Mouse (Mus musculus) embryo, embryonic 11.5 days (tissue): ENCODE results near the gene Cep70.

Experiments used
- DNase-seq: peaks from one replicate; pipeline ENCODE4 v3.0.0-alpha.2; 2012; ENCODE audit warnings: low read depth, low spot score

Cep70 gene

DNA sequence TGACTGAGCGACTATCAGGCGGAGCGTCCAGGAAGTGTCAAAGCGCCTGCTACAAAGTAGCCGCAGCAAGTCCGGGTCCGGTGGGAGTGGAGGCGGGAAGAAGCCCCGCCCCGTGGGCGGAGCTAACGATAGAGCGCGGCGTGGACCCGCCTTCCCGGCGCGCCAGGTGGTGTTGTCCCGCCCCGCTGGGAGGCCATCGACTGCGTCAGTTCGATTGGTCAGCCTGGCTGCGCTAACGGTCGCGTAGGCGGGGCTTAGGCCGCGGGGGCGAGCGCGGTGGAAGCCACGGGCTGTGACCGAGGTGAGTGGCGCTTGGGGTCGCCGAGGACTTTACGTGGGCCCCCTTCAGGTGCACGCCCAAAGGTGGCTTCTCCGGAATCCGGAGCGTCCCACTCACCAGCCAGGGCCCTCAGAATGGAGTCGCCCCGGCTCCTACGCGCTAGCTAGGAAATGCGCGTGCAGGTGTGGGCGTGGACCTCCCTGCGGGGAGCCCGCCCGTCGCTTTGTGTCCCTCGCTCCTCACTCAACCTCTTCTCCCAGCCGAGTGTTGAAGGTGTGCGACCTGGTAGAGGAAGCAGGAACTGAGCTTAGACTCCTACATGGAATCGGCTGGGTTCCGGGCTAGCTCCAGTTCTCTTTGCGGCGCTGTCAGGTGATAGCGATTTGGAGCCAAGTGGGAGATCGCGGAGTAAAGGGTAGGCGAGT is at the start of gene Cep70:
TSS of gene Cep70 (plus strand) at position 178 of the 705 bp plus-strand sequence.
- peak; percentile 92 for DNase-seq

DNA sequence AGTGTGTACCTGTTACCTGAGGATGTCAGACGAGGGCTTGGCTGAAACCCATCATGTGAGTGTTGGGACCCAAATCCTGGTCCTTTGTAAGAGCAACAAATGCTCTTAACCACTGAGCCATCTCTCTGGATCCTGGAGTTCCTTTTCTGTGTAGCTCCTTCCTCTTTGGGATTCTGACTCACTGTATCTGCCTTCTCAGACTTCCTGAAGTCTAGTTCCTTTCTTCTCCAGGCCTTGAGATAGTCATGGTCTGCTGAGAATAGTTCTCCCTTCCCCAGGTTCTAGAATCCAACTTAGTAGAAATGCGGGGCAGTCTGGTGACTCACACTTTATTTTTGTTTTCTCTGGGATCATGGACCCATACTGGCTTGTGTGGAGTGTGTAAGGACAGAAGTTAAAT is 30.5 kb upstream of the Cep70 start:
- DNase-seq, result no peak

DNA sequence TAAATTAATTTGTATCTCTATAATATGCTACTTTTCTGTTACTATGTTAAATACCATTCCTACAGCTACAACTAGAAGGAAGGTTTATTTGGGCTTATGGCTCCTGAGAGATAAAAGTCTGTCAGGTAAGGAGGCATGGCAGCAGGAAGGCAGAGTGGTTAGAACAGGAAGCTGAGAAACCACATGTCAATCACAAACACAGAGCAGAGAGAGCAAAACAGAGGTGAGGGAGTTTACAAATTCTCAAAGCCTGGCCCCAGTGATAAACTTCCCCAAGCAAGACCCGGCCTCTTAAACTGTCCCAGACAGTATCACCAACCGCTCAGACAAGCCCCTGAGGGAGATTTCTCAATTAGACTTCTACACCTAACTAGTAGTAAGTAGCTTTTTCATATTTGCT is 27.0 kb upstream of the Cep70 start:
- DNase-seq, result no peak

DNA sequence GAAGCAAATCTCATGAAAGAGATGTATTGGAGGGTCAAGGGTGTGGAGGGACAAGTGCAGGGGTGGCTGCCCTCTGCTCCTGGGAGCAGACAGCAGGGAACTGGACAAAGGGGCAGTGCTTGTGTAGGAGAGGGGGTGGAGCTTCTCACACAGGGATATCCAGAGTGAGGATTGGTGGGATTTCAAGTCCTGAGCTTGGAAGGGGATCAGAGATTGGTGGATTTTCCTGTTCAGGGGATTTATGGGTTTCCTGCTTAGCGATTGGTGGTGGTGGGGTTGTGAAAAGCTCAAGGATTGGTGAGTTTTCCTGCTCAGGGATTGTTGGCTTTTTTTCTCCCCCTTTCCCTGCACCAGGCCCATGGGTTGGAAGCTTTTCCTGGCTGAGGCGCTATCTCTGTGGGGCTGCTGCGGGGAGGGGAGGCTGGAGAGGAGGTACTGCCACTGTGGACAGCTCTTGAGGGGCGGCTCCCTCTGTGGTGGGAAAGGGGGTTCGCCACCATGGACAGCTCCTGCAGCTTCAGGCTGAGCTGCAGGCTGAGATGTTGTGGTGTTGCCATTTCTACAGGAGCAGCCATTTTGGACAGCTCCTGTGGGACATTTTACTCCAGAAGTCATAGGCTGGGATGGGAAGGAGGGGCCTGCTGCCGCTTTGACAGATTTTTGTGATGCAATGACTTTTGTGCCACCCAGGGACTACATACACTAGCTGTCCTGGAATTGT is 25.0 kb upstream of the Cep70 start:
- peak; percentile 69 for DNase-seq

DNA sequence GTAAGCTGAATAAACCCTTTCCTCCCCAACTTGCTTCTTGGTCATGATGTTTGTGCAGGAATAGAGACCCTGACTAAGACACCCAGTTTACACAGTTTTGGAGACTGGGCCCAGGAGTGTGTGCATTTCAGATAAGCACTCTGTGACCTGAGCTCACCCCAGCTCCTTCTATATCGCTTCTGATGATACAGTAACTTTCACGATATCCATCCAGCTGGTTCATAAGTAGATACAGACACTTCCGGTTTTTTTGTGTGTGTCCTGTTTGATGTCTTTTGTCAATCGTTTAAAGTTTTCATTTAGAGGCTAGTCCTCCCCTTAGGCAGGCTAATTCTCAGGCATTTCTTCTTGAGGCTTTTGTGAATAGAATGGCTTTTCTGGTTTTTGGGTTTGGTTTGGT is 21.5 kb upstream of the Cep70 start:
- DNase-seq, result no peak

DNA sequence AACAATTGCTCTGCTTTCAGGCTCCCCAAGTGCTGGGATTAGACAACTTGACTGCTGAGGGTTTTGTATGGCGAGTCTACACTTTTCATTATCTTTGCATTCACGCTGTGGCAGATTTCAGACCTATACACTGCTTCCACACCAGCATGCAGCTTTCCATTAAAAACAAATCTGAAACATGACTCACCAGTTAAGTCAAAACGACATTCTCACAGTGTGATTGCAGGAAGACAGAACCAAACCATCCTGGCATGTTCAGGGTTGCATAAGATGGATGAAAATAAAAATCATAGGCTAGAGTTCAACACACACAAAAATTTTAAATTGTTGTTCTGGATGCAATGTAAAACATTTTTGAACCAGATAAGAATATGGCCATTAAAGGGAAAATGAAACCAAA is 18.6 kb upstream of the Cep70 start:
- no peak for DNase-seq

DNA sequence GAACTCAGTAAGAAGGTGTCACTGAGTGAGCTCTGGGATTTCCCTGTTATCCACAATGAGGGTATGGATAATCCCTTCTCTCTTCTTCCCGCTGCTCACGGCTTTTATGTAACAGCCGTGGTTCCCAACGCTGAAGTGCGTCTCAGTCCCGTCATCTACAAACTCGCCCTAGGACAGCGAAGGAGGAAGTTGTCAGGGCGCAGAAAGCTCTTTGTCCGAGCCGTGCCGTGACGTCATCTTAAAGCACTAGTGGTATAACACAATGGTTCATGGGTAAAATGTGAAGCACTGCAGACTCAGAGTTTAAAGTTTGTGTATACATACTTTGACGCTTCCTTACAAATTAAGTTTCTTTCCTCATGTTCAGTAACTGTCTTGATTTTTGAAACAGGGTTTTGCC is 13.7 kb upstream of the Cep70 start:
- DNase-seq, result no peak

DNA sequence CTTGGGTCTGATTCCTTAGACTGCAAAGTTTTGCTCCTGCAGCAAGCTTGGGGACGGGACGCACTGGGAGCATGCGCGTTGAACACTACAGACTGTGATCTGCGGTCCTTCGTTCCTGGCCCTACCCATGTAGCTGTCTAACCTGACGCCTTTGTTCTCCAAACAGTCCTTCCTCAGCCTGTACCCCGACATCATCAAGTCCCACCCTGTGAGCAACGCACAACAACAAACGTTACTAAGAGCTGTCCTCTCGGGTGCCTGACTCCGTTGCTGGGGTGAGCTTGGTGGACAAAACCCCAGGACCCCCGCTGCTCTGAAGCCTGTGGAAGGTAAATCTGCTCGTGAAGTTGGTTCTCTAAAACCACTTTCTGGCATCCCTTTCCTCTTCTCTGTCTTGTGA is 6.0 kb upstream of the Cep70 start, which contains the start of gene Faiml:
TSS of gene Faiml (minus strand) at position 101 of the 400 bp plus-strand sequence.
- DNase-seq, result no peak

DNA sequence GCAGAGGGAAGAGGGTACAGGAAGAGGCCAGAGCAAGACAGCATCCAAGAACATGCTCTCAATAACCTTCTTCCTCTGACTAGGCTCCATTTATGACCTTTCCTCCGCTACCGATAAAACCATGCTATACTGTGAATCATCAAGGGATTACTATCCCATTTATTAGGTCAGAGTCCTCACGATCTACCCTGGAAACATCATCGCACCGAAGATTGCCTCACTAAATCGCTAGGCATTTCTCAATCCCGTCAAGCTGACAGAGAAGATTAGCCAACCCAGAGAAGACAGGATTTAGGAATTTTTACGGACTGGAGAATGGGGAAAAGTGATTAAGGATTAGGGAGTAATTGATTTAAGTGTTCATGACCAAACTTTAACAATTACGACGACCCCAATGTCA is 4.9 kb upstream of the Cep70 start:
- no peak for DNase-seq

DNA sequence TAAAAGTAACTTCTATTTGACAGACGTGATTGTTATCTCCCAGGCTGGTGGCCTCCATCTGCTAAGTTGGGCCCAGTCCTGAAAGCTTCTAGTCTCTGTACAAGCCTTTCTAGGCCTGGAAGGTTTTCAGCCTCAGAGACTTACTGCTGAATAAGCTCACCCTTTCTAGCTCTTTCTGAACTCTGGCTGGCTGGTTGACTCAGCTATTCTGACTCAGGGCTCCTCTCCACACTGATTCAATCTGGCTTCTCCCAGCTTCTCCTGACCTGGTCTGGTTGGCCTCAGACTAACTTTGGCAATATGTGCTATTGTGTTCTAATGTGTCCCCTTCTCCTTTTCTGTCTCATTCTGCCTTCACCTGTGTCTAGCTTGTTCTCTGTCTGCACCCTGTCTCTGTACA is 3.9 kb upstream of the Cep70 start:
- no peak for DNase-seq

DNA sequence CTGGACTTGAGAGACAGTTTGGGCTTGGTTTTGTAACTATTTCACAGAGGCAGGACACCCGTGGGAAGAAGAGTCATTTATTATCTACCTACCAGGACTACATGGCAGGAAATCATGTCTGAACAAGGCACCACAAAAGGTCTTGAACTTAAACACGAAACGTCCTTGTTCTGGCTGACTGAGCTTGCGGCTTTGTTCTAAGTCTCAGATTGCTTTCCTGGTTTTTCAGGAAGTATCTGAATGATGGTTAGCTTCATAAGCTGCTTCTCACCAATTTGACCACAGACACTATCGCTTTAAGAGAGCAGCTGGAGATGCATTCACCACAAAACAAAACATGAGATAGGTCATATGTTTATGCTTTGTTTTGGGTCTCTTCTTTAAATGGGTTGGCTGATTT is 2.6 kb upstream of the Cep70 start:
- no peak for DNase-seq

DNA sequence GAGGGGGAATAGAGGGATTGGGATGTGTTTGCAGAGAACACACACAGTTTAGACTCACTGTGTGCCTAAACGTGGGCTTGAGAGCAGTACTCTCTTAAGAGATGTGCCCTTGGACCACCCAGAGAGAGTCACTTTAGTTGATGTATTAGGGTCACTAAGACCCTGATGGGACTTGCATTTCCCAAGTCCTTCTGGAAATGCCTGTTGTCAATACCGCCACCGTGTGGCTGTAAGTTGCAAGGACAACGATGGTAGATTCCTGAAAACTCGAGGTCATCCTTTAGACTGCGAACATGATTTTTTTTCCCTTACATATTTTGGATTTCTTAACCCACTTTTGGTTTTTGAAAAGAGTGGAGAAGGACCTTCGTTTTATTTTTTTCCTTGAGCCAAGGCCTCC is 1.1 kb upstream of the Cep70 start:
- peak; percentile 70 for DNase-seq

DNA sequence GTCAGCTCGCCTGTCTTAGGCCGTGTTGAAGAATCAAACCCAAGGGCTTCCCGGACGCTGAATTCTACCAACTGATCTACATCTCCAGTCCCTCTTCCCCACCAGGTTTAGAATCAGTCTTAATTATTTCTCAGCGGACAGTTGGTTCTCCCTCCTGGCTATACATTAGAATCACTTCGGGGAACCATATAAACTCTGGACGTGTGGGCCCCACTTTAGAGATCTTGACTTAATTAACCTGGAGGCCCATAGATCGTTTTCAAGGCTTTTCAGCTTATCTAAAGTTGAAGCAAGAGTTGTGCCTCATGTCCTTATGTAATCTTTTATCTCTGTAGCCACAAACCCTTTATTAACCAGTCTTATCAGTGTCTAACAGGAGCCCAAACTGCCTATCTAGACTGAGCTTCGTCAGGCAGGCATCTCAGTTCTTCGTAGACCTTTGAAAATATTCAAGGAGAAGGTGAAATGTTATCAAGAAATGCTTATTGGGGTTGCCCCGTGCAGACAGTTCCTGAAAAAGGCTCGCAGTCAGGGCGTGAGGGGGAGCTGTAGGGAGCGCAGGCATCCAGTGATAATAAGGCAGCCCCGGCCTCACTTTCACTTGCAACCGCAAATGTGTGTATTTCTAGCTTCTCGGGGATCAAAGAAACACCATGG is 506 bp upstream of the Cep70 start:
- DNase-seq, result peak; percentile 8

DNA sequence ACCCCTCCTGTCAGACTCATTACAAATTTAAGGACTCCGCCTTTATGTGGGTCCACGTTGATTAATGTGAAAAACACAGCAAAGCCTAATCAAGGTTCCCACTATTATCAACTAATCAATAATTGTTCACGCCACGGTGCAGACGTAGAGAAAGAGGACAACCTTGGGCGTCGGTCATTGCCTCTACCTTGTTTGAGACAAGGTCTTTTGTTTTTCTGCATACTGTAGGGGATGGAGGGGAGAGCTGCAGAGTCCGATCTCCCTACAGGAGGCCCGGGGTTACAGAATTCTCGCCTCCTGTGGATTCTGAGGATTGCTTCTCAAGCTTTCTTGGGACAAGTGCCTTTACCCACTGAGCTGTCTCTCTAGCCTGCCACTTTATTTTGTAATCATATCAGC is 727 bp downstream of the Cep70 start:
- peak; percentile 2 for DNase-seq

DNA sequence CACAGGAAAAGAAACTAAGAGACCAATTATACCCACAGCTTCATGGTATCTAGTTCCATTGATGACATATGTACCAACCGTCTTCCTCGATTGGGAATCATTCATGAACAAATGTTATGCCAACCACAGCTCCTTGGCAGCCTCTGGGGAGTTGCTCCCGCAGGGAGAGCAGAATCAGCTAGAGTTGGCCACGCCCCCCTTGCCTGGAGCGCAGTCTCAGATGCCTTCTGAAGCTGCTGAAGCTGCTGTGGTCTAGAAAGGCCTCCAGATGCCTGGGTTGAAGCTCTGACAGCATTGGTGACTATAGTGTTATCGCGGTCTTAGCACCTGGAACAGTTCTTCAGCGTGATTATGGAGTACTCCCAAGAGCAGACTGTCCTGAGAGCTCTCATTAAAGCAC is 5.1 kb downstream of the Cep70 start:
- DNase-seq, result peak; percentile 8

DNA sequence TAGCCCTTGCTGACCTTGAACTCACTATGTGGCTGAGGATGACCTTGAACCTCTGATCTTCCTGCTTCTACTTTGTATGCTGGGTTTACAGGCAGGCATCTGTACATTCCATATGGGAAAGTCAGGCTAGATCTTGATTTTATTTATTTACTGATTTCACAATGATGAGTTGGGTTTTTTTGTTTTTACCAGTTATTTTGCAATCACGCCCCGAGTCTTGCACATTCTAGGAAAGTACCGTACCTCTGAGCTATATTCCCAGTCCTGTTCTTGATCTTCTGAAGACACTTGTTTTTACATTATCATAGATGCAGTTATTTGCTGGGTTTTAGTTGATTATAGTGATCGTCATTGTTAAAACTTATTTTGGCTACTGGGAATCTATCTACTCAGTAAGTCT is 5.7 kb downstream of the Cep70 start:
- no peak for DNase-seq

DNA sequence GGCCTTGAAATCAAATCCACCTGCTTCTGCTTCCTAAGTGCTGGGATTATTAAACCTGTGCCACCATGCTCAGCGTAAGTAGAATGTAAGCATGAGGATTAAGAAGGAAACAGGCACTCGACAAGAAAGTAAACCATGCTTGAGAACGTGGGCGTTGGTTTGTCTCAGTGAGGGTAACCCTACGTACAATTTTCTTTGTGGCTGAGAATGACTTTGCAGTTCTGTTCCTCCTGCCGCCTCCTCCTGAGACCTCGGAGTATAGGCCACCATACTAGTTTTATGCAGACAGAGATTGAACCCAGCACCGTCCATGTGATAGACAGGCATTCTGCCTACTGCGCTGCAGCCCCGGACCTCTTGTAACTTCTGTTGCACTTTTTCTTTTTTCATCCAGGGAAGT is 10.7 kb downstream of the Cep70 start:
- no peak for DNase-seq

DNA sequence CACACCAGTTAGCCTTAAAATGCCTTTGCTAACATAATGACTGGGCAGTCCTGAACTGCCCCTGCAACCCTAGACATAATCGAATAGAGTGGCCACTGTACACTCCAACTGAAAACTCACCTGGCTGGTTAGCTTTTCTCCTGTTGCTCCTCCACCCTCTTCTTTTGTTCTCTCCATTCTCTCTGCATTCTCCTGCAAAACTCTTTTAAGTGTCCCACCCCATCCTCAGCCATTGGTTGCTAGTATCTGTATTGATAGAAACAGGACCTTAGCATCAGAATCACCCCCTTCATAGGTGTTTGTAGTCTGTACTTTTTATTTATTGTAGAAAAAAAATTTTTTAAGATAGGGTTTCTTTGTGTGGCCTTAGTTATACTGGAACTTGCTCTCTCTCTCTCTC is 13.0 kb downstream of the Cep70 start:
- DNase-seq, result no peak

DNA sequence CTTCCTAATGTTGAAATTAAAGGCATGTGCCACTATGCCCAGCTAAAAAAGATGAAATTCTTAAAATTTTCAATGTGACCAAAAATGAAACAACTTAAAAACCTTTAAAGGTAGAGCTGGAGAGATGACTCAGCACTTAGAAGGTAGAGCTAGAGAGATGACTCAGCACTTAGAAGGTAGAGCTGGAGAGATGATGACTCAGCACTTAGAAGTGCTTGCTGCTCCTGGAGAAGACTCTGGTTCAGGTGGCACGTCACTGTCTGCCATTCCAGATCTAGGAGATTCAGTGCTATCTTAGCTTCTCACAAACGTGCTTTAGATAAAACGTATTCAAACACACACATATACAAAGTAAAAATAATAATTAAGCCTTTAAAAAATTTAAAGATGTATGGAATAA is 13.7 kb downstream of the Cep70 start:
- DNase-seq, result no peak

DNA sequence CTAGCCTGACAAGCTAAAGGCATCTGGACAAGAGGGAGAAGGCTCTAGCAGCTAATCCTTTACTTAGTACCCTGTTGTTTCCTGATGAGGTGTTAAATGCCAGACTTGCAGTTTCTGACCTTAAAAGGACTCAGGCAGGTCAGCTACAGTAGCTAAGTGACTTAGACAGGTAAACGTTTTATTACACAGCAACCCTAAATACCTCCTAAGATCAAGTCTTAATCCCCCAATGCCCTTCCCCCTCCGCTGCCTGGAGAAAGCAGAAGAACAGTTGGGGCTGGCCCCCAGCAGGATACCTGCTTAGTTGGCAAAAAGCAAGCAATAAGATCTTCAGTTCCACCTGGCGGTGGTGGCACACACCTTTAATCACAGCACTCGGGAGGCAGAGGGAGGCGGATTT is 15.7 kb downstream of the Cep70 start:
- DNase-seq, result no peak

DNA sequence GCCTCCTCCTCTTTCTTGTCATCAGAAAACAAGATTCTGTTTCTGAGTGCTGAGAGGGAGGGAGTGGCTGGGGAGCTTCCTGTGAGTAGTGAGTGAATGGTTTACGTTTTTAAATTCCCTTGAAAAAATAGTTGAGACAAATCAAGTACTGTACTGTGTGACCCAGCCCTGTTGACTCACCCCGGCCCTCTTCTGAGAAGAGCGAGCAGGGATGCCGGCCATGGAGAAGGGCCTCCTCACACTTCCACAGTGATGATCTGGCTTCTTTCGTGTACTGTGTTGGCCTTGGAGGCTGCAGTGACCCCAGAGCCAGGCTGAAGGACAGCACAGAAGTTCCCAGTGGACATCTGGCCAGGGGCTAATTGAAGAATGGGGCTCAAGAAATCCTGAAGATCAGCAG is 61.1 kb downstream of the Cep70 start:
- DNase-seq, result no peak

DNA sequence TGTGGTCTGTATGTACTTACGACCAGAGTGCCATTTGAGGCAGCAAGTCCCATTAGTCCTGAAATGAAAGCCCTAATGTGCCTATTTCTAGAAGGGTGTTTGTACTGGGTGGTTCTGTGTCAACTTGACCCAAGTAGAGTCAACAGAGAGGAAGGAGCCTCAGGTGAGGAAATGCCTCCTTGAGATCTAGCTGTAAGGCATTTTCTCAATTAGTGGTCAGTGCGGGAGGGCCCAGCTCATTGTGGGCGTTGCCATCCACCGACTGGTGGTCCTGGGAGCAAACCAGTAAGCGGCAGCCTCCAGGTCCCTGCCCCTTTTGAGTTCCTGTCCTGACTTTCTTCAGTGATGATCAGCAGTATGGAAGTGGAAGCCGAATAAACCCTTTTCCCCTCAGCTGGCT is 63.1 kb downstream of the Cep70 start:
- DNase-seq, result no peak
